Mouse (Mus musculus) heart, adult 2 months (tissue): Measurements from ENCODE around the gene Strada.

ENCODE experiments used
- CTCF ChIP-seq: fragments of 200-600 bp; IDR thresholded peaks from 2 replicates; pipeline ENCODE4 v1.8.1; 2022; ENCODE audit warnings: antibody characterized with exemption, mild to moderate bottlenecking, moderate library complexity
- POLR2A ChIP-seq: fragments of 200-500 bp; IDR thresholded peaks from 2 replicates; pipeline ENCODE4 v1.6.1; 2011; ENCODE audit warnings: mild to moderate bottlenecking, low read depth, low read length, control low read depth; ENCODE audit not compliant: insufficient read depth

DNA sequence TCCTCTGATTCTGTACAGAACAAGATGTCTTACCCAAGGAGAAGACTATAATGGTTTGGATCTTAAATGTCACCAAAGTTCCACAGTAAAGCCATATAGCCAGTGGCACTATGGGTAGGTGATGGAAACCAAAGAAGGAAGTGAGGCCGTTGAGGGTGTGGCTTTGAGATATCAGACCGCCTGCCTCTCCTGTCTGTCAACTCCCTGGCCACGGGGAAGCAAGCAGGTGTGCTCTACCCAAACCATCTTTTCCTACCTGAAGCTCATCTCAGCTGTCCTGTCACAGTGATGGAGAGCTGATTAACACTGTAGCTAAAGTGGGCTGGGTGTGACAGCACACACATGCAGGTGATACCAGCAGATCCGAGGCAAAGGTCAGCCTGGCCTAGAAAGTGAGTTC lies 3.7 kb downstream of the Strada start:
- TF ChIP-seq CTCF: no peak
- no peak for TF ChIP-seq POLR2A
